Mouse (Mus musculus): ENCODE measurements around the gene Chmp2b. TPM values are rescaled to one million over a fixed set of nuclear protein-coding genes. Genes with fewer than 3 reads are reported as not detected.

Gene Chmp2b
- polyA plus RNA-seq, 1 experiment: 23.9 TPM

GRCm38 (mm10) chr16:65531663-65532062 is 30.9 kb downstream of the Chmp2b start:
- 51% methylated on average over 8 of the region's 8 CpGs for WGBS

DNA sequence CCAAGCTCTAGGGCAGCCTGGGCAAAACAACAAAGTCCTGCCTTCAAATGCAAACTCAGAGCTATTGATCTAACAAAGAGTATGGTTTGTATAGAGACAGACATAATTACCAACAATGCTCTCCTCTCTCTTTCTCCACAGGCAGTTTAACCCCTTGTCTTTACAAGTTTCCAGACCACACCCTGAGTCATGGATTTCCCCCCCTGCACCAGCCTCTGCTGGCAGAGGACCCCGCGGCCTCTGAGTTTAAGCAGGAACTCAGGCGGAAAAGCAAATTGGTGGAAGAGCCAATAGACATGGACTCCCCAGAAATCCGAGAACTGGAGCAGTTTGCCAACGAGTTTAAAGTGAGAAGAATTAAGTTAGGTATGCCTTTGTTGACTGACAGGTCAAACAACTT is 32.9 kb downstream of the Chmp2b start:
- WGBS: 19% methylated on average over 5 of the region's 5 CpGs
- DNase-seq (ENCODE audit: low read depth, low spot score): no peak

More at GRCm38 (mm10) chr16:65531663-65532062, 30.9 kb downstream of the Chmp2b start:
- no peak for DNase-seq (ENCODE audit: low read depth, low spot score)

DNA sequence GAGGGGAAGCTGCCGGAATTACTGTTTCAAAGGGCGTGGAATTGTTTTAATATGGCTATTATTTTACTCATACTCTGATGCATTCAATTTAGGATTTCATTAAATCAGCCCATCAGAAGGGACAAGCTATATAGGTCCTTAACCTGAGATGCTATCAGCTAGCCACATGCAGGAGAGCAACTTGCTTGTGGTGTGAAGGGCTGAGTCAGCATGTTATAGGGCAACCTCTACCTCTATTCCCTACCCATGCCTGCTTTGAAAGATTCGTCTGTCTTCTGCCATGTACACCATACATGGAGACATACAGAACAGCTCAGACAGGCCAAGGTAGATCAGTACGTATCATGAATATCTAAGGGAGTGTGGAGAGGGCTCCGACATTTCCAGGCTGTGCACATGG is 35.8 kb downstream of the Chmp2b start:
- WGBS: 79% methylated on average over 5 of the region's 5 CpGs
- DNase-seq (ENCODE audit: low read depth, low spot score): no peak

DNA sequence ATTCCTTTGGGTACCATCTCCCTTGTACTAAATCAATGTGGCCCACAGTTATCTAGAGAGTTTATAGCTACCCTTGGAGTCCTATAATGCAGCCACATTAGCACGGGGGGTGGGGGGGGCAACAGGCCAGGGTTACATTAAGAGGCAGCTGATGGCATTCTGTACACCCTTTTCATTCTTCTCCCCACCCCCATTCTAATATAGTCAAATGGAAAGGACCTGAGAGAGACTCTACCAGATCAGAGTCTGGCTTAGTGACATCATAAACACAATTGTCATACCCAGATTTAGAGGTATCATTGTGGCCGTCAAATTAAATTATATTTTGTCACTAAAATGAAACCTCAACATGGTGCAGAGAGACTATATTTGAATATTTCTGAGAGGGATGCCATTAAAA is 36.5 kb downstream of the Chmp2b start:
- WGBS: 79% methylated on average over 2 of the region's 2 CpGs
- DNase-seq (ENCODE audit: low read depth, low spot score): no peak

DNA sequence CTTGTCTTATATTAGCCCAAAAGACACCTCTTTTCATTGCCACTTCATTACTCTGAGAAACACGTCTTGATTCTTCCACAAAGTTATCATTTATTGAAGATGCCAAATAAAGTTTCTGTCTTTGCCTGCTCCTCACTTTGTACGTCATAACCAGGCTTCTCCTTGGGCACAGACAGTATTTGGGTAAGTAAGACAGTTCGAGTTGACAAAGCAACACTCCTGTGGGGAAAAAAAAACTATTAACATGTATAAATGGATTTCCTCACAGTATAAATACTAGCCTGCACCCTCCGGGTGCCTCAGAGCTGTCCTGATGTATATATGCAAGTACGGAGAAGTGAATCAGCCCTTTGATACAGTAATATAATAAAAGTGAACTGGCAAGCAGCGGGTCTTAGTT is 42.3 kb downstream of the Chmp2b start, which contains the start of gene Pou1f1:
Gene Pou1f1, plus strand, starts transcription at position 301 of the 400 bp plus-strand sequence.
- DNase-seq (ENCODE audit: low read depth, low spot score): no peak
- 62% methylated on average over 6 of the region's 6 CpGs for WGBS

DNA sequence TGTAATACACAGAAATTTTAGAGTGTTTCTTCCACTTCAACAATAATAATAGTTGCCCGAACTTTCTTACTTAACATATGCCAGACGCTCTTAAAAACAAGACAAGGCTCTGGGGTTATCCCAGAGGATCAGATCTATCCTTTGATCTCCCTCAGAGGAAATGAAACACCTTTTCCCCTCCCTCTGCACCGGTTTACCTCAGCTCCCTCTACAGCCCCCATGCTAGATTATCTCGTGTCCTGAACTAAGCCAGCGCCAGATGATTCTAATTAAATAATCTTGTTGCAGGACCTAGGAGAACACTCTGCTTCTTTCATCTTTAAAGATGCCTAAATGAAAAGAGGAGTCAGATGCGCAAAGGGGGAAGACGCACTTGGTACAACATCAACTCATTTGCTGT is 48.3 kb downstream of the Chmp2b start:
- WGBS: 71% methylated on average over 7 of the region's 7 CpGs
- no peak for DNase-seq (ENCODE audit: low read depth, low spot score)

- WGBS: 31% methylated on average over 2 of the region's 2 CpGs
- no peak for DNase-seq (ENCODE audit: low read depth, low spot score)
Observed at GRCm38 (mm10) chr16:65497049-65497448, 65.5 kb downstream of the Chmp2b start.

GRCm38 (mm10) chr16:65496030-65496429 is 66.5 kb downstream of the Chmp2b start:
- no peak for DNase-seq (ENCODE audit: low read depth, low spot score)
- WGBS: 66% methylated on average over 5 of the region's 5 CpGs

Other genes starting within 250 kb of the Chmp2b start
- gene Pou1f1, start 42.2 kb downstream of the Chmp2b start, polyA plus RNA-seq (2012; rRNA removed): not detected in 2 replicates